Mouse (Mus musculus) hindbrain, embryonic 12.5 days (tissue): ENCODE data around the gene Gnb4. TPM values are rescaled to one million over a fixed set of nuclear protein-coding genes. Genes with fewer than 3 reads are reported as not detected.

ENCODE experiments used
- ATAC-seq: fragments of 200-750 bp; cut with Nextera tagmentation; 2 replicates; pipeline ENCODE4 v1.8.0; 2017; ENCODE audit warnings: moderate TSS enrichment; ENCODE audit not compliant: low FRiP score
- H3K27ac ChIP-seq: fragments of 300-500 bp; sonication (generic); 2 replicates; pipeline ENCODE4 v1.5.1; 2016; ENCODE audit warnings: mild to moderate bottlenecking
- H3K27me3 ChIP-seq: fragments of 300-500 bp; sonication (generic); 2 replicates; pipeline ENCODE4 v1.6.1; 2016; ENCODE audit warnings: mild to moderate bottlenecking
- H3K36me3 ChIP-seq: fragments of 300-500 bp; sonication (generic); 2 replicates; pipeline ENCODE4 v1.6.1; 2016; ENCODE audit warnings: mild to moderate bottlenecking
- H3K4me1 ChIP-seq: fragments of 300-500 bp; sonication (generic); 2 replicates; pipeline ENCODE4 v1.6.1; 2016
- H3K4me2 ChIP-seq: fragments of 300-500 bp; sonication (generic); replicated peaks from 2 replicates; pipeline ENCODE4 v1.6.1; 2016; ENCODE audit warnings: mild to moderate bottlenecking
- H3K4me3 ChIP-seq: fragments of 300-500 bp; sonication (generic); 2 replicates; pipeline ENCODE4 v1.5.1; 2016; ENCODE audit warnings: mild to moderate bottlenecking
- H3K9ac ChIP-seq: fragments of 300-500 bp; sonication (generic); 2 replicates; pipeline ENCODE4 v1.6.1; 2016; ENCODE audit warnings: mild to moderate bottlenecking, moderate library complexity
- H3K9me3 ChIP-seq: fragments of 300-500 bp; sonication (generic); replicated peaks from 2 replicates; pipeline ENCODE4 v1.6.1; 2016; ENCODE audit warnings: mild to moderate bottlenecking
- whole genome bisulfite sequencing: fragments of 180-500 bp; shearing (Covaris S2); methylation state at CpG from one replicate; pipeline ENCODE4 v1.1.7; 2016; 5-methylcytosine and 5-hydroxymethylcytosine counted together
- polyA plus RNA-seq: library from polyadenylated mRNA; unstranded; fragments of >200 nt; fragmentation: Nextera tagmentation; extraction: Ambion mirVana; gene quantifications from 2 replicates; pipeline ENCODE4 v1.2.1, GENCODE M21; 2016

Gene Gnb4
- polyA plus RNA-seq, 1 experiment from 2014 or later, result 55.0 TPM

DNA sequence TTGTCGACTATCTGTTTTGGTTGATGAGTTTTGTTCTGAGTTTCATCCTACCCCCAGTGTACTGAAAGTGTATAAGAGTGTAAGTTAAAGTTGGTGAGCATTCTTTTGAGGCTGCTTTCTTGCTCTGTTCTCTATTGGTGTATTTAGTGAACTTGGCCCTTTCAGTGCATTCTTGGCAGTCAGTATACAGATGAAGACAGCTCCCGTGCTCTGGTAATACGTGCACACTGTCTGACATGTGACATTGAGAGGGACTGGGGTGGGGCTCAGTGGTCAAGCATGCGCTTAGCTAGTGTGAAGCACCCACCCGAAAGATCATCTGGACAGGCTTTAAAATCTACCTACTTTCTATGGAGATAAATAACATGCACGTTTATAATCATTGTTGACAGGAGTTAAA is 53.0 kb downstream of the Gnb4 start:
- Histone ChIP-seq H3K36me3 (peaks cover 49% of the 10 kb centered on the region), H3K4me1 (no peaks in the 10 kb centered on the region), H3K27me3 (no peaks in the 10 kb centered on the region), H3K9me3 (no peaks in the 10 kb centered on the region), H3K4me3 (no peak overlapping the region), H3K4me2 (no peak overlapping the region), H3K27ac (no peak overlapping the region), H3K9ac (no peak overlapping the region)
- no peak for ATAC-seq
- 90% methylated on average over 6 of the region's 6 CpGs for WGBS

DNA sequence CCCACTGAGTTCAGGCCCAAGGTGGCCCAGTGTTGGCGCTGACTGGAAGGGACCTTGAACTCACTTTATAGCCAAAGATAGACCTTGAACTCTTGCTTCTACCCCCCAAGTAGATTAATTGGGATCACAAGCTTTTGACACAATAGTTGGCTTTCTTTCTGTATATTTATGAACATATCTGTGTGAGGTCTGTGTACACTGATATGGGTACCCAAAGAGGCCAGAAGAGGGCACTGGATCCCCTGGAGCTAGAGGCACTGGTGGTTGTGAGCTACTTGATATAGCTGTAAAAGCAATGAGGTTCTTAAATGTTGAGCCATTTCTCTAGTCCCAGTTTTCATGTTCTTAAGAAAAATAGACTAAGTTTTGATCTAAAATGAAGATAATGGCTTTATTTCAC is 63.3 kb downstream of the Gnb4 start:
- Histone ChIP-seq H3K4me3 (no peak overlapping the region), H3K4me1 (no peaks in the 10 kb centered on the region), H3K27ac (no peak overlapping the region), H3K9ac (no peak overlapping the region), H3K36me3 (peaks cover 34% of the 10 kb centered on the region), H3K4me2 (no peak overlapping the region), H3K9me3 (no peaks in the 10 kb centered on the region), H3K27me3 (no peaks in the 10 kb centered on the region)
- ATAC-seq, result no peak
- WGBS, result 97% methylated on average over 1 of the region's 1 CpGs

DNA sequence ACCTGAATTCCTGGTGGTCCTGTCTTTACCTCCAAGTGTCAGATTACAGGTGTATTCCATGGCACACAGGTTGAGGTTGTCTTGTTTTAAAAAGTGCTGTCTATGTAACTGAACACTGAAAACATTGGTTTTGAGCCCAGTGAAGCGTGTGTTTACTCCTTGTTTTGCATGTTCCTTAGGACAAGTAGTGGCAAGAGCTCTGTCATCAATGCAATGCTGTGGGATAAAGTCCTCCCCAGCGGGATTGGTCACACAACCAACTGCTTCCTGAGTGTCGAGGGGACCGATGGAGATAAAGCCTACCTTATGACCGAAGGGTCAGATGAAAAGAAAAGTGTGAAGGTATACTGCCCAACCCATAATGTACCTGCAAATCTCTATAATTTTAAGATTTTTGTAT is 78.3 kb downstream of the Gnb4 start:
- Histone ChIP-seq H3K9ac (no peak overlapping the region), H3K36me3 (peaks cover 34% of the 10 kb centered on the region), H3K4me2 (no peak overlapping the region), H3K4me3 (no peak overlapping the region), H3K27ac (no peak overlapping the region), H3K4me1 (no peaks in the 10 kb centered on the region), H3K27me3 (no peaks in the 10 kb centered on the region), H3K9me3 (no peaks in the 10 kb centered on the region)
- 91% methylated on average over 5 of the region's 5 CpGs for WGBS
- ATAC-seq, result no peak

DNA sequence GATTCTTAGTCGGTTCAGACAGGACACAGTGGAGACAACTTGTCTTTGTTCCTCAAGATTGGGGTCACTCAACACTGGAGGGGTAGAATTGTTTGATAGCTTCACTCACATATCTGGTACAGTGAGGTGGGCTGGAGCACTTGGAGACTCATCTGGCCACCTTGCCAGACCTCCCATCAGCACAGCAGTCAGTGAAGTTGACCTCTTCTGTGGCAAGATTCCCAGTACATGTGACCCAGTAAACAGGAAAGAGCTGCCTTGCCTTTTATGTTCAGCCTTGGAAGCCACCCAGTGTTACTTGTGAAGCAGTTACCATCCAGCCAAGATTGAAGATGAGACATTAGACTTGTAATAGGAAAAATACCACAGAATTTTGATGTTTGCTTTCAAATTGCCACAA is 78.8 kb downstream of the Gnb4 start:
- ATAC-seq, result no peak
- Histone ChIP-seq H3K4me2 (no peak overlapping the region), H3K36me3 (peaks cover 38% of the 10 kb centered on the region), H3K27ac (no peak overlapping the region), H3K4me1 (no peaks in the 10 kb centered on the region), H3K9me3 (no peaks in the 10 kb centered on the region), H3K9ac (no peak overlapping the region), H3K27me3 (no peaks in the 10 kb centered on the region), H3K4me3 (no peak overlapping the region)
- WGBS, result 55% methylated on average over 1 of the region's 1 CpGs

DNA sequence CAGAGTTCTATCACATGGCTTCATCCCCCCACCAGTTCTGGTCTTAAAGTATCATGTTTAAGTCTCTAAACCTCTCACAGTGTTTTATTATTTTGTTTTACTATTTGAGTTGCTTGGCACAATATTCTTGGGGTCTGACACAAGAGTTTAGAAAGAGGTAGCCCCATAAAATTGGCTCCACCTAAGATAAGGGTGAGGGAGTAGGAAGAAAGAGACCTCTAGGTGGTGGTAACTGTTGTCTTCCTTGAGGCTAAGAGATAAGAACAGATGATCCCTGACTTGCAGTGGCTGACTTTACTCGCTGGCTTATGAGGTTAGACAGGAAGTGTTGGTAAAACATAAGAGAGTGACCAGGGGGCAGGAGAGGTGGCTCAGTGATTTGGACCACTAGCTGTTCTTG is 80.7 kb downstream of the Gnb4 start:
- Histone ChIP-seq H3K27ac (no peak overlapping the region), H3K4me2 (no peak overlapping the region), H3K4me1 (0 out of 2 replicates have a peak, but pooled peaks cover 2% of the 10 kb centered on the region), H3K36me3 (peaks cover 41% of the 10 kb centered on the region), H3K27me3 (no peaks in the 10 kb centered on the region), H3K9me3 (no peaks in the 10 kb centered on the region), H3K4me3 (no peak overlapping the region), H3K9ac (no peak overlapping the region)
- ATAC-seq, result no peak
- WGBS, result 82% methylated on average over 1 of the region's 1 CpGs

Other genes with a start within 250 kb of the Gnb4 start
- gene Pik3ca, start 218.9 kb downstream of the Gnb4 start, polyA plus RNA-seq, result 12.7 and 14.2 TPM in 2 replicates
- gene Kcnmb3, start 124.4 kb downstream of the Gnb4 start, polyA plus RNA-seq, result 0.12 and 0.13 TPM in 2 replicates
- 40.9 and 43.9 TPM in 2 replicates for gene Zfp639, start 106.3 kb downstream of the Gnb4 start, polyA plus RNA-seq
- gene Mfn1, start 87.1 kb downstream of the Gnb4 start, polyA plus RNA-seq, result 48.4 and 55.3 TPM in 2 replicates
- gene Actl6a, start 89.7 kb upstream of the Gnb4 start, polyA plus RNA-seq, result 150 and 164 TPM in 2 replicates
- 277 and 293 TPM in 2 replicates for gene Ndufb5, start 120.4 kb upstream of the Gnb4 start, polyA plus RNA-seq
- 33.7 and 38.8 TPM in 2 replicates for gene Mrpl47, start 121.0 kb upstream of the Gnb4 start, polyA plus RNA-seq
- gene Usp13, start 201.0 kb upstream of the Gnb4 start, polyA plus RNA-seq, result 7.7 and 8.0 TPM in 2 replicates